Mouse (Mus musculus): ENCODE results near the gene Traf3. TPM values are rescaled to one million over a fixed set of nuclear protein-coding genes. Genes with fewer than 3 reads are reported as not detected.

The Traf3 gene
- polyA plus RNA-seq, 1 experiment = 0.12 TPM

GRCm38 (mm10) chr12:111271966-111272365 lies 105.8 kb downstream of the Traf3 start:
- Histone ChIP-seq H3K4me3 (replicated peaks) (no peak overlapping the region), H3K9me3 (ENCODE audit: control insufficient read depth, low read length) (peaks cover 13% of the 10 kb centered on the region), H3K36me3 (ENCODE audit: control insufficient read depth) (no peaks in the 10 kb centered on the region), H3K4me1 (ENCODE audit: control insufficient read depth) (peaks cover 63% of the 10 kb centered on the region), H3K27me3 (ENCODE audit: control insufficient read depth) (peaks cover 79% of the 10 kb centered on the region)
- TF ChIP-seq GATA1 (IDR thresholded peaks at IDR 0.05; ENCODE audit: low read length) (no peak), TAL1 (IDR thresholded peaks at IDR 0.05; ENCODE audit: low read length) (no peak)

- Histone ChIP-seq H3K9me3 (ENCODE audit: control insufficient read depth, low read length) (peaks cover 13% of the 10 kb centered on the region), H3K4me3 (replicated peaks) (no peak overlapping the region), H3K27me3 (ENCODE audit: control insufficient read depth) (peaks cover 83% of the 10 kb centered on the region), H3K36me3 (ENCODE audit: control insufficient read depth) (no peaks in the 10 kb centered on the region), H3K4me1 (ENCODE audit: control insufficient read depth) (peaks cover 59% of the 10 kb centered on the region)
- TF ChIP-seq TAL1 (IDR thresholded peaks at IDR 0.05; ENCODE audit: low read length) (no peak), GATA1 (IDR thresholded peaks at IDR 0.05; ENCODE audit: low read length) (no peak)
Observed at GRCm38 (mm10) chr12:111272420-111272819, 106.2 kb downstream of the Traf3 start.

- H3K36me3 ChIP-seq (ENCODE audit: control insufficient read depth) = no peaks in the 10 kb centered on the region
- peaks cover 43% of the 10 kb centered on the region for H3K4me1 ChIP-seq (ENCODE audit: control insufficient read depth)
- TF ChIP-seq TAL1 (IDR thresholded peaks at IDR 0.05; ENCODE audit: low read length) (no peak), GATA1 (IDR thresholded peaks at IDR 0.05; ENCODE audit: low read length) (no peak)
- no peak overlapping the region for H3K4me3 ChIP-seq (replicated peaks)
- H3K9me3 ChIP-seq (ENCODE audit: control insufficient read depth, low read length) = peaks cover 20% of the 10 kb centered on the region
- peaks cover 90% of the 10 kb centered on the region for H3K27me3 ChIP-seq (ENCODE audit: control insufficient read depth)
Observed at GRCm38 (mm10) chr12:111274006-111274405, 107.8 kb downstream of the Traf3 start.

GRCm38 (mm10) chr12:111274447-111275149 lies 108.4 kb downstream of the Traf3 start:
- peaks cover 37% of the 10 kb centered on the region for H3K4me1 ChIP-seq (ENCODE audit: control insufficient read depth)
- peaks cover 23% of the 10 kb centered on the region for H3K9me3 ChIP-seq (ENCODE audit: control insufficient read depth, low read length)
- TF ChIP-seq TAL1 (IDR thresholded peaks at IDR 0.05; ENCODE audit: low read length) = no peak
- no peak for TF ChIP-seq GATA1 (IDR thresholded peaks at IDR 0.05; ENCODE audit: low read length)
- H3K4me3 ChIP-seq (replicated peaks) = no peak overlapping the region
- H3K27me3 ChIP-seq (ENCODE audit: control insufficient read depth) = peaks cover 89% of the 10 kb centered on the region
- no peaks in the 10 kb centered on the region for H3K36me3 ChIP-seq (ENCODE audit: control insufficient read depth)

- TF ChIP-seq GATA1 (IDR thresholded peaks at IDR 0.05; ENCODE audit: low read length) = no peak
- no peak for TF ChIP-seq TAL1 (IDR thresholded peaks at IDR 0.05; ENCODE audit: low read length)
- peaks cover 82% of the 10 kb centered on the region for H3K27me3 ChIP-seq (ENCODE audit: control insufficient read depth)
Observed at GRCm38 (mm10) chr12:111275150-111275841, 109.1 kb downstream of the Traf3 start.

GRCm38 (mm10) chr12:111276371-111276770 lies 110.2 kb downstream of the Traf3 start:
- Histone ChIP-seq H3K27me3 (ENCODE audit: control insufficient read depth) (peaks cover 71% of the 10 kb centered on the region), H3K9me3 (ENCODE audit: control insufficient read depth, low read length) (peaks cover 23% of the 10 kb centered on the region), H3K4me1 (ENCODE audit: control insufficient read depth) (peaks cover 21% of the 10 kb centered on the region), H3K36me3 (ENCODE audit: control insufficient read depth) (no peaks in the 10 kb centered on the region), H3K4me3 (replicated peaks) (no peak overlapping the region)
- no peak for TF ChIP-seq TAL1 (IDR thresholded peaks at IDR 0.05; ENCODE audit: low read length)
- TF ChIP-seq GATA1 (IDR thresholded peaks at IDR 0.05; ENCODE audit: low read length) = no peak

More at GRCm38 (mm10) chr12:111275150-111275841, 109.1 kb downstream of the Traf3 start:
- H3K4me1 ChIP-seq (ENCODE audit: control insufficient read depth) = peaks cover 30% of the 10 kb centered on the region
- no peaks in the 10 kb centered on the region for H3K36me3 ChIP-seq (ENCODE audit: control insufficient read depth)
- H3K9me3 ChIP-seq (ENCODE audit: control insufficient read depth, low read length) = peaks cover 23% of the 10 kb centered on the region
- H3K4me3 ChIP-seq (replicated peaks) = no peak overlapping the region

GRCm38 (mm10) chr12:111283573-111283972 lies 117.4 kb downstream of the Traf3 start:
- H3K36me3 ChIP-seq (ENCODE audit: control insufficient read depth) = no peaks in the 10 kb centered on the region
- no peaks in the 10 kb centered on the region for H3K4me1 ChIP-seq (ENCODE audit: control insufficient read depth)
- peaks cover 8% of the 10 kb centered on the region for H3K9me3 ChIP-seq (ENCODE audit: control insufficient read depth, low read length)
- no peak overlapping the region for H3K4me3 ChIP-seq (replicated peaks)
- peaks cover 7% of the 10 kb centered on the region for H3K27me3 ChIP-seq (ENCODE audit: control insufficient read depth)
- TF ChIP-seq GATA1 (IDR thresholded peaks at IDR 0.05; ENCODE audit: low read length) = no peak
- no peak for TF ChIP-seq TAL1 (IDR thresholded peaks at IDR 0.05; ENCODE audit: low read length)

- H3K4me1 ChIP-seq (ENCODE audit: control insufficient read depth) = no peaks in the 10 kb centered on the region
- no peaks in the 10 kb centered on the region; the same call in 1 of the 2 replicates for H3K27me3 ChIP-seq (ENCODE audit: control insufficient read depth)
- no peak overlapping the region for H3K4me3 ChIP-seq (replicated peaks)
- TF ChIP-seq GATA1 (IDR thresholded peaks at IDR 0.05; ENCODE audit: low read length) = no peak
- no peak for TF ChIP-seq TAL1 (IDR thresholded peaks at IDR 0.05; ENCODE audit: low read length)
- no peaks in the 10 kb centered on the region for H3K36me3 ChIP-seq (ENCODE audit: control insufficient read depth)
- no peaks in the 10 kb centered on the region; the same call in 1 of the 2 replicates for H3K9me3 ChIP-seq (ENCODE audit: control insufficient read depth, low read length)
Observed at GRCm38 (mm10) chr12:111284532-111284931, 118.4 kb downstream of the Traf3 start.

- no peak for TF ChIP-seq GATA1 (IDR thresholded peaks at IDR 0.05; ENCODE audit: low read length)
- TF ChIP-seq TAL1 (IDR thresholded peaks at IDR 0.05; ENCODE audit: low read length) = no peak
- peaks cover 44% of the 10 kb centered on the region for H3K36me3 ChIP-seq (ENCODE audit: control insufficient read depth)
Observed at GRCm38 (mm10) chr12:111293025-111293424, 126.9 kb downstream of the Traf3 start.

More at GRCm38 (mm10) chr12:111293025-111293424, 126.9 kb downstream of the Traf3 start:
- Histone ChIP-seq H3K27me3 (ENCODE audit: control insufficient read depth) (no peaks in the 10 kb centered on the region), H3K9me3 (ENCODE audit: control insufficient read depth, low read length) (no peaks in the 10 kb centered on the region), H3K4me3 (replicated peaks) (no peak overlapping the region), H3K4me1 (ENCODE audit: control insufficient read depth) (no peaks in the 10 kb centered on the region)

Data from erythroblast, embryonic 14.5 days (primary cell).